Mouse (Mus musculus): ENCODE measurements around the gene Ist1.

- TF ChIP-seq CTCF (IDR thresholded peaks at IDR 0.05; ENCODE audit: low read depth, low read length): no peak
- TF ChIP-seq POLR2A (IDR thresholded peaks at IDR 0.05; ENCODE audit: borderline replicate concordance, low read depth, low read length): no peak
Measured at GRCm38 (mm10) chr8:109707921-109708320, 14.9 kb upstream of the Ist1 start.

All from bone marrow macrophage, adult 2 months (primary cell).